Mouse (Mus musculus) forebrain, embryonic 13.5 days (tissue): Measurements from ENCODE around the gene Fam84b. TPM values are rescaled to one million over a fixed set of nuclear protein-coding genes. Genes with fewer than 3 reads are reported as not detected.

Experiments
- ATAC-seq: fragments of 200-750 bp; cut with Nextera tagmentation; 2 replicates; pipeline ENCODE4 v1.8.0; 2017
- H3K27ac ChIP-seq: fragments of 300-500 bp; sonication (generic); 2 replicates; pipeline ENCODE4 v1.5.1; 2015; ENCODE audit warnings: inconsistent platforms, mild to moderate bottlenecking, moderate library complexity
- H3K27me3 ChIP-seq: fragments of 300-500 bp; sonication (generic); 2 replicates; pipeline ENCODE4 v1.6.1; 2015; ENCODE audit warnings: mild to moderate bottlenecking, inconsistent platforms
- H3K36me3 ChIP-seq: fragments of 300-500 bp; sonication (generic); 2 replicates; pipeline ENCODE4 v1.6.1; 2015; ENCODE audit warnings: mild to moderate bottlenecking, inconsistent platforms; ENCODE audit not compliant: poor library complexity, severe bottlenecking
- H3K4me1 ChIP-seq: fragments of 300-500 bp; sonication (generic); 2 replicates; pipeline ENCODE4 v1.6.1; 2015; ENCODE audit warnings: inconsistent platforms
- H3K4me2 ChIP-seq: fragments of 300-500 bp; sonication (generic); 2 replicates; pipeline ENCODE4 v1.6.1; 2015; ENCODE audit warnings: inconsistent platforms, mild to moderate bottlenecking, moderate library complexity
- H3K4me3 ChIP-seq: fragments of 300-500 bp; sonication (generic); 2 replicates; pipeline ENCODE4 v1.5.1; 2015; ENCODE audit warnings: mild to moderate bottlenecking, inconsistent platforms
- H3K9ac ChIP-seq: fragments of 300-500 bp; sonication (generic); 2 replicates; pipeline ENCODE4 v1.6.1; 2015; ENCODE audit warnings: mild to moderate bottlenecking, inconsistent platforms
- H3K9me3 ChIP-seq: fragments of 300-500 bp; sonication (generic); replicated peaks from 2 replicates; pipeline ENCODE4 v1.6.1; 2016; ENCODE audit warnings: inconsistent platforms
- WGBS: fragments of 180-500 bp; shearing (Covaris S2); methylation state at CpG from one replicate; pipeline ENCODE4 v1.1.7; 2015; 5-methylcytosine and 5-hydroxymethylcytosine counted together
- polyA plus RNA-seq: library from polyadenylated mRNA; unstranded; fragments of >200 nt; fragmentation: Nextera tagmentation; extraction: Ambion mirVana; gene quantifications from 2 replicates; pipeline ENCODE4 v1.2.1, GENCODE M21; 2015

Fam84b gene
- polyA plus RNA-seq, 1 experiment from 2014 or later: 8.0 TPM

- no peaks in the 10 kb centered on the region for H3K36me3 ChIP-seq
- H3K9me3 ChIP-seq: no peaks in the 10 kb centered on the region
- 85% methylated on average over 1 of the region's 1 CpGs for WGBS
These were observed 74.0 kb downstream of the Fam84b start for GRCm38 (mm10) chr15:60779531-60779973.

GRCm38 (mm10) chr15:60779063-60779462, 74.5 kb downstream of the Fam84b start:
- H3K9me3 ChIP-seq: no peaks in the 10 kb centered on the region
- no peaks in the 10 kb centered on the region for H3K36me3 ChIP-seq
- no peaks in the 10 kb centered on the region for H3K27me3 ChIP-seq

More at GRCm38 (mm10) chr15:60779531-60779973, 74.0 kb downstream of the Fam84b start:
- no peaks in the 10 kb centered on the region for H3K4me1 ChIP-seq
- H3K4me3 ChIP-seq: no peak overlapping the region
- no peak overlapping the region for H3K9ac ChIP-seq
- H3K4me2 ChIP-seq: no peak overlapping the region
- H3K27ac ChIP-seq: no peak overlapping the region
- no peaks in the 10 kb centered on the region for H3K27me3 ChIP-seq
- ATAC-seq: no peak

More at GRCm38 (mm10) chr15:60779063-60779462, 74.5 kb downstream of the Fam84b start:
- no peak for ATAC-seq
- Histone ChIP-seq H3K4me1 (no peaks in the 10 kb centered on the region), H3K4me3 (no peak overlapping the region), H3K27ac (no peak overlapping the region), H3K9ac (no peak overlapping the region), H3K4me2 (no peak overlapping the region)
- 90% methylated on average over 4 of the region's 4 CpGs for WGBS

Other genes starting within 250 kb of the Fam84b start
- not detected in 2 replicates for gene A1bg, start 69.2 kb upstream of the Fam84b start, polyA plus RNA-seq